Mouse (Mus musculus) subcutaneous adipose tissue, adult 2 months (tissue): Measurements from ENCODE around the gene Defa34. TPM values are rescaled to one million over a fixed set of nuclear protein-coding genes. Genes with fewer than 3 reads are reported as not detected.

Experiments
- polyA plus RNA-seq: library from polyadenylated mRNA; depleted of rRNA; stranded (reverse); fragments of >200 nt; gene quantifications from 2 replicates; pipeline ENCODE4 v1.2.3, GENCODE M21; 2012; ENCODE audit warnings: low replicate concordance; rRNA removed

Gene Defa34
- polyA plus RNA-seq, result not detected in 2 replicates

GRCm38 (mm10) chr8:21665497-21665896 is at the start of gene Defa34:
Defa34 (plus strand) TSS chr8:21665797.

DNA sequence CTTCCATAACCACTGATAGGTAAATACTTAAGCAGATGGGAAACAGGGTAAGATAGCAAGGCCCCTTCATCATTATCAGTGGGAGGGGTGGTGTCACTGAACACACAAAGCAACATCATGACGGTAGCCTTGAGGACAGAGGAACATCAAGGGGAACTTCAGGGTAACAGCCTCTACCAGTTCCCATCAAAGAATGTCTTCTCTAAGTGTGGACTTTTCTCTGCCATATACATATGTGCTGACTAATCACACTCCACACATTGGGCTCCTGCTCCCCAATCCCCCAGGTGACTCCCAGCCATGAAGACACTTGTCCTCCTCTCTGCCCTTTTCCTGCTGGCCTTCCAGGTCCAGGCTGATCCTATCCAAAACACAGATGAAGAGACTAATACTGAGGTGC is 47.7 kb upstream of the Defa34 start, which contains the start of gene Defa26:
Defa26 (plus strand) TSS at position 301 of the 400 bp plus-strand sequence.

DNA sequence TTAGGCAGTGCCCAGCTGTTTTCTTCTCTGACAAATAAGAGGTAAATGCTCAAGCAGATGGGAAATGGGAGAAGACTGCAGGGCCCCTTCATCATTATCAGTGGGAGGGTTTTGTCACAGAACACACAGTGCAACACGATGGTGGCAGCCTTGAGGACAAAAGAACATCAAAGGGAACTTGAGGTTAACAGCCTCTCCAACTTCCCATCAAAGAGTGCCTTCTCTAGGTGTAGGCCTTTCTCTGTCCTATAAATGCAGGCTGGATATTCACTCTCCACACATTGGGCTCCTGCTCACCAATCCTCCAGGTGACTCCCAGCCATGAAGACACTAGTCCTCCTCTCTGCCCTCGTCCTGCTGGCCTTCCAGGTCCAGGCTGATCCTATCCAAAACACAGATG is 10.1 kb upstream of the Defa34 start, which contains the start of gene Defa17:
Defa17 (plus strand) TSS at position 301 of the 400 bp plus-strand sequence.

DNA sequence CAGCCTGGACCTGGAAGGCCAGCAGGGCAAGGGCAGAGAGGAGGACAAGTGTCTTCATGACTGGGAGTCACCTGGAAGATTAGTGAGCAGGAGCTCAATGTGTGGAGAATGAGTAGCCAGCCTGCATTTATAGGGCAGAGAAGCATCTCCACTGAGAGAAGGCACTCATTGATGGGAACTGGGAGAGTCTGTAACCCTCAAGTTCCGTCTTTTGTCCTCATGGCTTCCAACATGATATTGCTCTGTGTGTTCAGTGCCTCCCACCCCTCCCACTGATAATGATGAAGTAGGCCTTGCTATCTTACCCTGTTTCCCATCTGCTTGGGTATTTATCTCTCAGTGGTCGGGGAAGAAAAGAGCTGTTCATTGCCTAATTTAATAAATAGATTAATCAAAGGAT is 37.9 kb downstream of the Defa34 start, which contains the start of gene AY761184:
AY761184 (minus strand) TSS at position 101 of the 400 bp plus-strand sequence.

Other genes starting within 250 kb of the Defa34 start
- gene Defa36, start 238.4 kb upstream of the Defa34 start, polyA plus RNA-seq, result not detected in 2 replicates
- gene Gm7849, start 209.2 kb upstream of the Defa34 start, polyA plus RNA-seq, result not detected in 2 replicates
- not detected in 2 replicates for gene Defa20, start 156.5 kb upstream of the Defa34 start, polyA plus RNA-seq
- not detected in 2 replicates for gene Defa32, start 136.8 kb upstream of the Defa34 start, polyA plus RNA-seq
- gene Defa37, start 100.4 kb upstream of the Defa34 start, polyA plus RNA-seq, result not detected in 2 replicates
- not detected in 2 replicates for gene Defa28, start 82.8 kb upstream of the Defa34 start, polyA plus RNA-seq
- gene Gm7861, start 71.3 kb upstream of the Defa34 start, polyA plus RNA-seq, result not detected in 2 replicates
- not detected in 2 replicates for gene Defa26, start 47.6 kb upstream of the Defa34 start, polyA plus RNA-seq
- gene Defa17, start 10.0 kb upstream of the Defa34 start, polyA plus RNA-seq, result not detected in 2 replicates
- not detected in 2 replicates for gene AY761184, start 37.8 kb downstream of the Defa34 start, polyA plus RNA-seq
- not detected in 2 replicates for gene Defa24, start 68.7 kb downstream of the Defa34 start, polyA plus RNA-seq
- not detected in 2 replicates for gene Defb50, start 157.7 kb downstream of the Defa34 start, polyA plus RNA-seq
- not detected in 2 replicates for gene Defb2, start 174.1 kb downstream of the Defa34 start, polyA plus RNA-seq
- not detected in 2 replicates for gene Defb10, start 193.1 kb downstream of the Defa34 start, polyA plus RNA-seq
- not detected in 2 replicates for gene Defb9, start 219.6 kb downstream of the Defa34 start, polyA plus RNA-seq
- gene Defb11, start 240.6 kb downstream of the Defa34 start, polyA plus RNA-seq, result not detected in 2 replicates